Comparison of ENCODE assay signal across 15 mouse cellular contexts in the genomic region with DNA sequence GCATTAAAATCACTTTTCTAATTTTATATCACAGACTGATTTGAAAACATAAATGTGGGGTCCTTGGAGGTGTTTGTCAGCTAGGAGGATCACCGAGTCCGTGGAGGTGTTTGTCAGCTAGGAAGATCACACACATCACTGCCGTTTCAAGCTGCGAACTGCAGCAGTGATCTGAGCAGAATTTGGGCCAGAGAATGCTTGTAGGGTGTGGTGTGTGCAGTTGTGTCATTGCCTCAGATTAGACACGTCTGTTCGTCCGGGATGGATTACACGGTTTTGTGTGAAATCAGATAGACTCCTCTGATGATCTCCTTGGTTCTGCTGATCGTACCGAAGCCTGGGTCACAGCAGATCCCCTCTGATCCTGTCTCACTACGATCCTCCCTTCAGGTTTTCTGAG. TPM values are rescaled to one million over a fixed set of nuclear protein-coding genes. Genes with fewer than 3 reads are reported as not detected.
DNase-seq lines count a peak whose midpoint lies in the region; ATAC-seq and TF ChIP-seq lines count a peak whose summit lies in the region.
"Had no signal": no experiment of that assay in that cellular context is flagged by ENCODE, and none has a peak within 500 bp of the region (broad histone marks: within the 10 kb centered on the region; RNA-seq: fewer than 3 reads in every experiment).

No protein-coding gene starts in this region.

- no peak overlapping the region for H3K27ac ChIP-seq in heart, embryonic 10.5 days
- peak overlapping the region; percentile 32 for H3K27ac ChIP-seq in bone marrow macrophage, adult 2 months (ENCODE audit: insufficient read depth, low read depth, low read length)
- H3K27ac ChIP-seq in kidney, adult 2 months (ENCODE audit: insufficient read depth, low read depth, low read length): no peak overlapping the region
- H3K27ac ChIP-seq in forebrain, embryonic 11.5 days (ENCODE audit: low read depth, low read length): no peak overlapping the region
- H3K27ac ChIP-seq: forebrain, embryonic 12.5 days; hindbrain, embryonic 14.5 days; intestine, embryonic 15.5 days; kidney, embryonic 15.5 days; midbrain, embryonic 12.5 days had no signal

- ATAC-seq in forebrain, embryonic 11.5 days (replicated peaks; ENCODE audit: low FRiP score): no peak
- ATAC-seq: intestine, embryonic 15.5 days had no signal

- H3K4me2 ChIP-seq in myocyte (ENCODE audit: low read depth): peak overlapping the region; percentile 94
- H3K4me2 ChIP-seq in forebrain, embryonic 11.5 days (ENCODE audit: low read depth, low read length, severe bottlenecking): no peak overlapping the region
- H3K4me2 ChIP-seq: forebrain, embryonic 12.5 days; hindbrain, embryonic 14.5 days; intestine, embryonic 15.5 days; kidney, embryonic 15.5 days; midbrain, embryonic 12.5 days had no signal

- TF ChIP-seq POLR2A in bone marrow macrophage, adult 2 months (IDR thresholded peaks at IDR 0.05; ENCODE audit: borderline replicate concordance, low read depth, low read length): no peak
- no peak for TF ChIP-seq POLR2A in myocyte (IDR thresholded peaks at IDR 0.05; ENCODE audit: insufficient read length, low read depth)
- no peak for TF ChIP-seq POLR2A in kidney, adult 2 months (IDR thresholded peaks at IDR 0.05; ENCODE audit: low read depth, low read length)

- peak; percentile 20 to 24 for DNase-seq in heart, adult 18-20 months
- no peak for DNase-seq in heart, embryonic 10.5 days (ENCODE audit: low spot score)
- peak; percentile 22 to 28 for DNase-seq in CD8-positive naive resting alpha-beta T cell, adult 2 months (ENCODE audit: low read depth in 2 of 2, low spot score in 2 of 2)
- DNase-seq in kidney, adult 2 months: no peak
- DNase-seq in forebrain, embryonic 11.5 days (ENCODE audit: low spot score): no peak
- DNase-seq: adrenal gland, adult 2 months; cerebellum, adult 9-10 months; thymus, postnatal 4 days had no signal

- H3K4me3 ChIP-seq in heart, embryonic 10.5 days: no peak overlapping the region
- peak overlapping the region; percentile 21 for H3K4me3 ChIP-seq in bone marrow macrophage, adult 2 months (ENCODE audit: insufficient read depth, low read length)
- peak overlapping the region; percentile 21 for H3K4me3 ChIP-seq in myocyte
- H3K4me3 ChIP-seq in kidney, adult 2 months (ENCODE audit: insufficient read depth, low read depth, low read length): no peak overlapping the region
- no peak overlapping the region for H3K4me3 ChIP-seq in forebrain, embryonic 11.5 days (ENCODE audit: low read depth, low read length)
- H3K4me3 ChIP-seq: forebrain, embryonic 12.5 days; intestine, embryonic 15.5 days; kidney, embryonic 15.5 days; midbrain, embryonic 12.5 days had no signal

- no peak for TF ChIP-seq CTCF in bone marrow macrophage, adult 2 months (IDR thresholded peaks at IDR 0.05; ENCODE audit: low read depth, low read length)
- TF ChIP-seq CTCF in kidney, adult 2 months (conservative IDR thresholded peaks at IDR 0.05; ENCODE audit: insufficient read depth, insufficient read length, low read depth, low read length): no peak

- peaks cover 19% of the 10 kb centered on the region; the same call in 1 of the 2 replicates for H3K36me3 ChIP-seq in heart, embryonic 10.5 days
- peaks cover 23% of the 10 kb centered on the region for H3K36me3 ChIP-seq in myocyte (ENCODE audit: control insufficient read depth, insufficient read depth)
- H3K36me3 ChIP-seq in kidney, adult 2 months (ENCODE audit: control insufficient read depth, insufficient read depth, low read length): no peaks in the 10 kb centered on the region; the same call in 1 of the 2 replicates
- no peaks in the 10 kb centered on the region for H3K36me3 ChIP-seq in forebrain, embryonic 11.5 days (ENCODE audit: control insufficient read depth, insufficient read depth, low read length)
- H3K36me3 ChIP-seq: intestine, embryonic 15.5 days had no signal

- no peak overlapping the region for H3K9ac ChIP-seq in forebrain, embryonic 11.5 days (ENCODE audit: low read length)
- H3K9ac ChIP-seq: forebrain, embryonic 12.5 days; hindbrain, embryonic 14.5 days; intestine, embryonic 15.5 days; kidney, embryonic 15.5 days; midbrain, embryonic 12.5 days had no signal

- 89% methylated on average over 11 of the region's 11 CpGs for WGBS in heart, embryonic 10.5 days
- WGBS in kidney, adult 2 months: 86% methylated on average over 11 of the region's 11 CpGs
- 92% methylated on average over 11 of the region's 11 CpGs for WGBS in forebrain, embryonic 11.5 days

- peaks cover 20% of the 10 kb centered on the region for H3K4me1 ChIP-seq in heart, embryonic 10.5 days
- peaks cover 45% of the 10 kb centered on the region for H3K4me1 ChIP-seq in bone marrow macrophage, adult 2 months (ENCODE audit: control insufficient read depth, insufficient read depth, low read length)
- H3K4me1 ChIP-seq in kidney, adult 2 months (ENCODE audit: control insufficient read depth, insufficient read depth, low read length): peaks cover 15% of the 10 kb centered on the region
- no peaks in the 10 kb centered on the region for H3K4me1 ChIP-seq in forebrain, embryonic 11.5 days (replicated peaks; ENCODE audit: control insufficient read depth, insufficient read depth, low read length)

- no peak overlapping the region for H3ac ChIP-seq in myocyte (ENCODE audit: control insufficient read depth, insufficient read length)

- no peaks in the 10 kb centered on the region for H3K27me3 ChIP-seq in heart, embryonic 10.5 days (ENCODE audit: insufficient read depth, poor library complexity, severe bottlenecking)
- no peaks in the 10 kb centered on the region for H3K27me3 ChIP-seq in myocyte (ENCODE audit: control insufficient read depth, insufficient read depth, insufficient read length)
- H3K27me3 ChIP-seq in kidney, adult 2 months (replicated peaks; ENCODE audit: control insufficient read depth, insufficient read depth, low read length): no peaks in the 10 kb centered on the region
- H3K27me3 ChIP-seq in forebrain, embryonic 11.5 days (ENCODE audit: control insufficient read depth, insufficient read depth, low read length): no peaks in the 10 kb centered on the region
- H3K27me3 ChIP-seq: forebrain, embryonic 12.5 days; intestine, embryonic 15.5 days; kidney, embryonic 15.5 days; midbrain, embryonic 12.5 days had no signal

- no peaks in the 10 kb centered on the region for H3K9me3 ChIP-seq in heart, embryonic 10.5 days
- H3K9me3 ChIP-seq in forebrain, embryonic 11.5 days (ENCODE audit: control insufficient read depth, low read length): no peaks in the 10 kb centered on the region
- H3K9me3 ChIP-seq: forebrain, embryonic 12.5 days; intestine, embryonic 15.5 days; kidney, embryonic 15.5 days; midbrain, embryonic 12.5 days had no signal

- peaks cover 10% of the 10 kb centered on the region for H3K79me2 ChIP-seq in myocyte (ENCODE audit: control insufficient read depth, insufficient read depth)

TF ChIP-seq in myocyte, 11 proteins besides CTCF, POLR2A, EP300 and RAD21:
- TF ChIP-seq POLR2AphosphoS2 (IDR thresholded peaks at IDR 0.05; ENCODE audit: insufficient read length, low read depth) (no peak), SRF (IDR thresholded peaks at IDR 0.05; ENCODE audit: control insufficient read depth, insufficient read length, low read depth) (no peak), REST (IDR thresholded peaks at IDR 0.05; ENCODE audit: insufficient read depth, insufficient read length) (no peak), CEBPB (IDR thresholded peaks at IDR 0.05; ENCODE audit: insufficient read depth, poor library complexity, severe bottlenecking) (no peak), MYOD1 (IDR thresholded peaks at IDR 0.05; ENCODE audit: control insufficient read depth in 1 of 3, insufficient read length in 2 of 3, low read depth in 2 of 3) (peak in 1 of 3 experiments; percentile 51), USF1 (IDR thresholded peaks at IDR 0.05; ENCODE audit: low read depth) (no peak), MAX (IDR thresholded peaks at IDR 0.05; ENCODE audit: low read depth) (no peak)

RNA-seq across cellular contexts. Expression of a gene that starts 0.4 kb away (rescaled TPM):
- 1 to 10 TPM; 1.5 to 1.6 TPM for total RNA-seq in heart, adult 18-20 months (2021)
- 1.1 and 1.4 TPM in 2 replicates for polyA plus RNA-seq in heart, embryonic 10.5 days (2016; fragmentation: Nextera tagmentation; extraction: Ambion mirVana)
- polyA plus RNA-seq in bone marrow macrophage, adult 2 months (2012; ENCODE audit: insufficient read depth, insufficient read length, missing spikeins): 423 and 440 TPM in 2 replicates
- polyA plus RNA-seq in myocyte (2012; fragmentation: generic; extraction: Trizol): 10.7 TPM
- polyA plus RNA-seq in kidney, adult 2 months (2012; rRNA removed): 3.1 and 5.3 TPM in 2 replicates
- polyA plus RNA-seq in forebrain, embryonic 11.5 days (2014; fragmentation: Nextera tagmentation; extraction: Ambion mirVana): 2.2 and 3.2 TPM in 2 replicates

RNA-seq across cellular contexts. Expression of a gene that starts 0.4 kb away (rescaled TPM):
- total RNA-seq in heart, adult 18-20 months (2021): not detected
- 0.71 and 1.3 TPM in 2 replicates for polyA plus RNA-seq in heart, embryonic 10.5 days (2016; fragmentation: Nextera tagmentation; extraction: Ambion mirVana)
- polyA plus RNA-seq in bone marrow macrophage, adult 2 months (2012; ENCODE audit: insufficient read depth, insufficient read length, missing spikeins): 30.8 and 33.9 TPM in 2 replicates
- 0.06 TPM for polyA plus RNA-seq in myocyte (2012; fragmentation: generic; extraction: Trizol)
- 0.16 and 0.30 TPM in 2 replicates for polyA plus RNA-seq in kidney, adult 2 months (2012; rRNA removed)
- polyA plus RNA-seq in forebrain, embryonic 11.5 days (2014; fragmentation: Nextera tagmentation; extraction: Ambion mirVana): 0.72 and 1.3 TPM in 2 replicates

RNA-seq across cellular contexts. Expression of a gene that starts 7.2 kb away (rescaled TPM):
- total RNA-seq in heart, adult 18-20 months (2021): 1 to 10 TPM in 1 of 2 experiments, under 1 TPM in 1; 0.30 to 2.2 TPM
- polyA plus RNA-seq in heart, embryonic 10.5 days (2016; fragmentation: Nextera tagmentation; extraction: Ambion mirVana): 0.49 TPM in 1 of 2 replicates, not detected in the other
- polyA plus RNA-seq in bone marrow macrophage, adult 2 months (2012; ENCODE audit: insufficient read depth, insufficient read length, missing spikeins): 333 and 359 TPM in 2 replicates
- 0.26 TPM for polyA plus RNA-seq in myocyte (2012; fragmentation: generic; extraction: Trizol)
- polyA plus RNA-seq in kidney, adult 2 months (2012; rRNA removed): 2.5 and 5.6 TPM in 2 replicates
- polyA plus RNA-seq in forebrain, embryonic 11.5 days (2014; fragmentation: Nextera tagmentation; extraction: Ambion mirVana): 0.21 and 0.57 TPM in 2 replicates
- polyA plus RNA-seq: forebrain, embryonic 12.5 days; hindbrain, embryonic 14.5 days had no signal

RNA-seq across cellular contexts. Expression of a gene that starts 26.9 kb away (rescaled TPM):
- not detected for total RNA-seq in heart, adult 18-20 months (2021)
- 0.12 and 0.16 TPM in 2 replicates for polyA plus RNA-seq in heart, embryonic 10.5 days (2016; fragmentation: Nextera tagmentation; extraction: Ambion mirVana)
- polyA plus RNA-seq in bone marrow macrophage, adult 2 months (2012; ENCODE audit: insufficient read depth, insufficient read length, missing spikeins): 0.48 TPM in 1 of 2 replicates, not detected in the other
- 0.05 TPM for polyA plus RNA-seq in myocyte (2012; fragmentation: generic; extraction: Trizol)
- 0.04 and 0.16 TPM in 2 replicates for polyA plus RNA-seq in kidney, adult 2 months (2012; rRNA removed)
- polyA plus RNA-seq in forebrain, embryonic 11.5 days (2014; fragmentation: Nextera tagmentation; extraction: Ambion mirVana): 0.39 and 1.1 TPM in 2 replicates

Comparison
In these comparisons a context has a peak if more than half of its experiments do, and no peak if none do; other contexts are left out.
1. DNase-seq: peak in heart, adult 18-20 months (2 of 2) and CD8-positive naive resting alpha-beta T cell, adult 2 months (2 of 2); none in heart, embryonic 10.5 days (single experiment), kidney, adult 2 months (single experiment) and forebrain, embryonic 11.5 days (single experiment).
2. H3K4me3 ChIP-seq: peak in bone marrow macrophage, adult 2 months (single experiment) and myocyte (single experiment); none in heart, embryonic 10.5 days (single experiment), kidney, adult 2 months (single experiment) and forebrain, embryonic 11.5 days (single experiment).
3. RNA of a gene that starts 0.4 kb away (polyA plus RNA-seq): 423 to 440 TPM in bone marrow macrophage, adult 2 months; 10.7 TPM in myocyte (single experiment), 3.1 to 5.3 TPM in kidney, adult 2 months, 2.2 to 3.2 TPM in forebrain, embryonic 11.5 days and 1.1 to 1.4 TPM in heart, embryonic 10.5 days; every median in the first group is over 10 times any median in the second.
4. RNA of a gene that starts 0.4 kb away (polyA plus RNA-seq): 30.8 to 33.9 TPM in bone marrow macrophage, adult 2 months; 0.71 to 1.3 TPM in heart, embryonic 10.5 days, 0.72 to 1.3 TPM in forebrain, embryonic 11.5 days, 0.16 to 0.30 TPM in kidney, adult 2 months and 0.06 TPM in myocyte (single experiment); every median in the first group is over 10 times any median in the second.
5. RNA of a gene that starts 7.2 kb away (polyA plus RNA-seq): 333 to 359 TPM in bone marrow macrophage, adult 2 months; 2.5 to 5.6 TPM in kidney, adult 2 months, 0.49 TPM in heart, embryonic 10.5 days, 0.26 TPM in myocyte (single experiment) and 0.21 to 0.57 TPM in forebrain, embryonic 11.5 days; every median in the first group is over 10 times any median in the second.